Mouse (Mus musculus) stomach, embryonic 14.5 days (tissue): ENCODE measurements around the gene Hist1h4k. TPM values are rescaled to one million over a fixed set of nuclear protein-coding genes. Genes with fewer than 3 reads are reported as not detected.
"Not testable (repeated sequence)": the region's sequence is repeated elsewhere in the genome, so short reads cannot be mapped to it uniquely, and the experiment has no call there.

ENCODE experiments used
- ATAC-seq: fragments of 200-750 bp; cut with Nextera tagmentation; 2 replicates; pipeline ENCODE4 v1.8.0; 2017; ENCODE audit warnings: low read depth, moderate TSS enrichment; ENCODE audit not compliant: insufficient number of reproducible peaks, insufficient read depth, low FRiP score
- H3K27ac ChIP-seq: fragments of 300-500 bp; sonication (generic); 2 replicates; pipeline ENCODE4 v1.5.1; 2014; ENCODE audit warnings: mild to moderate bottlenecking, low read length, moderate library complexity, mixed read lengths
- H3K27me3 ChIP-seq: fragments of 300-500 bp; sonication (generic); 2 replicates; pipeline ENCODE4 v1.6.1; 2014; ENCODE audit warnings: low read length, control low read depth, mixed read lengths; ENCODE audit not compliant: control insufficient read depth, insufficient read depth
- H3K36me3 ChIP-seq: fragments of 300-500 bp; sonication (generic); 2 replicates; pipeline ENCODE4 v1.6.1; 2014; ENCODE audit warnings: mild to moderate bottlenecking, control low read depth, low read length, moderate library complexity, mixed read lengths; ENCODE audit not compliant: control insufficient read depth, insufficient read depth
- H3K4me1 ChIP-seq: fragments of 300-500 bp; sonication (generic); 2 replicates; pipeline ENCODE4 v1.6.1; 2014; ENCODE audit warnings: low read length, control low read depth, mixed read lengths; ENCODE audit not compliant: control insufficient read depth, insufficient read depth
- H3K4me2 ChIP-seq: fragments of 300-500 bp; sonication (generic); replicated peaks from 2 replicates; pipeline ENCODE4 v1.6.1; 2014; ENCODE audit warnings: low read depth, low read length, control low read depth
- H3K4me3 ChIP-seq: fragments of 300-500 bp; sonication (generic); 2 replicates; pipeline ENCODE4 v1.5.1; 2014; ENCODE audit warnings: low read depth, low read length, control low read depth
- H3K9ac ChIP-seq: fragments of 300-500 bp; sonication (generic); replicated peaks from 2 replicates; pipeline ENCODE4 v1.6.1; 2014; ENCODE audit warnings: low read depth, mild to moderate bottlenecking, control low read depth, low read length, moderate library complexity, mixed read lengths
- H3K9me3 ChIP-seq: fragments of 300-500 bp; sonication (generic); 2 replicates; pipeline ENCODE4 v1.6.1; 2016; ENCODE audit warnings: low read depth, low read length, control low read depth; ENCODE audit not compliant: control insufficient read depth
- WGBS: fragments of 180-500 bp; shearing (Covaris S2); extraction: QIAGEN DNeasy Blood & Tissue Kit; methylation state at CpG from one replicate; pipeline ENCODE4 v1.1.7; 2014; 5-methylcytosine and 5-hydroxymethylcytosine counted together
- polyA plus RNA-seq: library from polyadenylated mRNA; unstranded; fragments of >200 nt; fragmentation: Nextera tagmentation; extraction: Ambion mirVana; gene quantifications from 2 replicates; pipeline ENCODE4 v1.2.1, GENCODE M21; 2014

Hist1h4k gene
- polyA plus RNA-seq, 1 experiment from 2014 or later, result 13.1 TPM

GRCm38 (mm10) chr13:21717397-21718357 is 32.6 kb downstream of the Hist1h4k start, which contains the start of gene Hist1h3h:
Gene Hist1h3h, plus strand, starts transcription at chr13:21717659.
- peak within 1 kb of the TSS; percentile 73 for H3K9ac ChIP-seq
- not testable (repeated sequence) for H3K27me3 ChIP-seq, H3K36me3 ChIP-seq, H3K9me3 ChIP-seq
- H3K4me3 ChIP-seq, result peak within 1 kb of the TSS; percentile 41
- under 1% methylated on average over 25 of the region's 56 CpGs for WGBS
- H3K4me1 ChIP-seq, result peaks cover 20% of the 10 kb centered on the region; the same call in 1 of the 2 replicates
- peak; percentile 54 for ATAC-seq
- H3K4me2 ChIP-seq, result peak within 1 kb of the TSS; percentile 84
- peak within 1 kb of the TSS; percentile 95 for H3K27ac ChIP-seq

- H3K36me3 ChIP-seq, H3K27me3 ChIP-seq, H3K9me3 ChIP-seq, ATAC-seq: not testable (repeated sequence)
- Histone ChIP-seq H3K4me1 (peaks cover 20% of the 10 kb centered on the region; the same call in 1 of the 2 replicates), H3K4me2 (peak overlapping the region; percentile 84), H3K9ac (peak overlapping the region; percentile 60), H3K4me3 (peak overlapping the region; percentile 41), H3K27ac (peak overlapping the region; percentile 95)
- under 1% methylated on average over 8 of the region's 38 CpGs for WGBS
Observed at GRCm38 (mm10) chr13:21716540-21717391, 33.5 kb downstream of the Hist1h4k start.

DNA sequence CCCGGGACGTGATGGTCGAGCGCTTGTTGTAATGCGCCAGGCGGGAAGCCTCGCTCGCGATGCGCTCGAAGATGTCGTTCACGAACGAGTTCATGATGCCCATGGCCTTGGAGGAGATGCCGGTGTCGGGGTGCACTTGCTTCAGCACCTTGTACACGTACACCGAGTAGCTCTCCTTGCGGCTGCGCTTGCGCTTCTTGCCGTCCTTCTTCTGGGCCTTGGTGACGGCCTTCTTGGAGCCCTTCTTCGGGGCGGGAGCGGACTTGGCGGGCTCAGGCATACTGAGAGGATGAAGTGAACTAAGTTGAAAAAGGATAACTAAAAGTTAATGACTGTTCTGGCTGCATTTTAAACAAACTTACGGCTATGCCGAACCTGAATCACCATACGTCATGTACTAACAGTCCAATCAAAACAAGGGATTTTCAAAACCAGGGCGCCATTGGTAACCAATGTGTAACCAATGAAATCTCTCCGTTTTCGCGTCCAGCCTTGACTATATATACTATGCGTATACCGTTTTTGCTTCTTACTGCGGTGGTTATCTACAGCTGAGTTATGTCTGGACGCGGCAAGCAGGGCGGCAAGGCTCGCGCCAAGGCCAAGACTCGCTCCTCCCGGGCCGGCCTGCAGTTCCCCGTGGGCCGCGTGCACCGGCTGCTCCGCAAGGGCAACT is 34.3 kb downstream of the Hist1h4k start, which contains the start of the genes Hist1h2bl and Hist1h2ai:
Hist1h2bl (minus strand) TSS at position 280 of the 676 bp plus-strand sequence.
Hist1h2ai (plus strand) TSS at position 559 of the 676 bp plus-strand sequence.
- ATAC-seq, result peak; percentile 93
- H3K27me3 ChIP-seq, H3K9me3 ChIP-seq, H3K36me3 ChIP-seq: not testable (repeated sequence)
- peaks cover 19% of the 10 kb centered on the region; the same call in 1 of the 2 replicates for H3K4me1 ChIP-seq
- H3K4me2 ChIP-seq, result peak within 1 kb of the TSS; percentile 84
- H3K27ac ChIP-seq, result peak within 1 kb of the TSS; percentile 95
- H3K4me3 ChIP-seq, result peak within 1 kb of the TSS; percentile 41
- peak within 1 kb of the TSS; percentile 65 for H3K9ac ChIP-seq
- WGBS, result 0% methylated on average over 28 of the region's 50 CpGs

- no peaks in the 10 kb centered on the region for H3K36me3 ChIP-seq
- no peak for ATAC-seq
- H3K9me3 ChIP-seq, result no peaks in the 10 kb centered on the region
- H3K27me3 ChIP-seq, result no peaks in the 10 kb centered on the region
- WGBS, result under 1% methylated on average over 21 of the region's 22 CpGs
- peak overlapping the region; percentile 65 for H3K9ac ChIP-seq
- H3K27ac ChIP-seq, result peak overlapping the region; percentile 91
- peaks cover 14% of the 10 kb centered on the region; the same call in 1 of the 2 replicates for H3K4me1 ChIP-seq
- H3K4me3 ChIP-seq, result peak overlapping the region; percentile 41
- H3K4me2 ChIP-seq, result peak overlapping the region; percentile 79
Observed at GRCm38 (mm10) chr13:21715131-21715863, 35.0 kb downstream of the Hist1h4k start.

GRCm38 (mm10) chr13:21714725-21715124 is 35.6 kb downstream of the Hist1h4k start:
- under 1% methylated on average over 7 of the region's 7 CpGs for WGBS

DNA sequence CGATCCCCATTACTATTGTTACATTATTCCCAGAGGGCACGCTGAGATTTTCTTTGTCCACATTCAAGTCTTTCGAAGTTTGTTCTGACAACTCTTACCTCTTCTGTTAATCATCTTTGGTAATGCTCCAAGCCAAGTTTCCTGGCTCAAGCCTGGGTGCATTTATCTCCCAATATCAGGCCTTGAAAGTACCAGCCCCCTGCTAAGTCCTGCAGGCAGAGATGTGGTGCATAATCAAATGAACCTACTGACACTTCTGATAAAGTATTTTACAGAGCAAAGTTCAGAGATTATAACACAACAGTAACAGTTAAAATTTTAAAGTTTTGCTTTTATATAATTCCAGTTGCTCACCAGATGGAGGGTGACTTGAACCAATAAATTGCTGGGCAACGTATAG is 38.6 kb downstream of the Hist1h4k start:
- Histone ChIP-seq H3K4me3 (peak overlapping the region; percentile 68), H3K9me3 (no peaks in the 10 kb centered on the region), H3K4me2 (peak overlapping the region; percentile 53), H3K27me3 (no peaks in the 10 kb centered on the region), H3K4me1 (peaks cover 7% of the 10 kb centered on the region; the same call in 1 of the 2 replicates), H3K36me3 (no peaks in the 10 kb centered on the region), H3K27ac (peak overlapping the region; percentile 30; the same call in 1 of the 2 replicates), H3K9ac (no peak overlapping the region)
- 21% methylated on average over 4 of the region's 4 CpGs for WGBS
- ATAC-seq, result no peak

More at GRCm38 (mm10) chr13:21714725-21715124, 35.6 kb downstream of the Hist1h4k start:
- H3K4me3 ChIP-seq, result peak overlapping the region; percentile 41
- H3K4me2 ChIP-seq, result peak overlapping the region; percentile 79
- H3K9ac ChIP-seq, result peak overlapping the region; percentile 65; the same call in 1 of the 2 replicates
- no peaks in the 10 kb centered on the region for H3K9me3 ChIP-seq
- H3K36me3 ChIP-seq, result no peaks in the 10 kb centered on the region
- H3K27me3 ChIP-seq, result no peaks in the 10 kb centered on the region
- H3K4me1 ChIP-seq, result peaks cover 14% of the 10 kb centered on the region; the same call in 1 of the 2 replicates
- H3K27ac ChIP-seq, result peak overlapping the region; percentile 91
- ATAC-seq, result no peak

- Histone ChIP-seq H3K27ac (peak overlapping the region; percentile 30; the same call in 1 of the 2 replicates), H3K27me3 (no peaks in the 10 kb centered on the region), H3K4me2 (peak overlapping the region; percentile 53), H3K9me3 (no peaks in the 10 kb centered on the region), H3K9ac (peak overlapping the region; percentile 38), H3K4me1 (peaks cover 7% of the 10 kb centered on the region; the same call in 1 of the 2 replicates), H3K4me3 (peak overlapping the region; percentile 68), H3K36me3 (no peaks in the 10 kb centered on the region)
- 1% methylated on average over 22 of the region's 22 CpGs for WGBS
- peak; percentile 82; the same call in 1 of the 2 replicates for ATAC-seq
Observed at GRCm38 (mm10) chr13:21710821-21711525, 39.3 kb downstream of the Hist1h4k start.
